Mouse (Mus musculus) liver, embryonic 13.5 days (tissue): ENCODE data around the gene Kcng3. TPM values are rescaled to one million over a fixed set of nuclear protein-coding genes. Genes with fewer than 3 reads are reported as not detected.

Experiments
- ATAC-seq: fragments of 200-750 bp; cut with Nextera tagmentation; 2 replicates; pipeline ENCODE4 v1.8.0; 2017; ENCODE audit warnings: low read depth, mild to moderate bottlenecking, moderate number of reproducible peaks, moderate library complexity
- DNase-seq: peaks from one replicate; pipeline ENCODE4 v3.0.0; 2022
- H3K27ac ChIP-seq: fragments of 300-500 bp; sonication (generic); 2 replicates; pipeline ENCODE4 v1.5.1; 2015; ENCODE audit warnings: moderate library complexity, mild to moderate bottlenecking, inconsistent platforms
- H3K27me3 ChIP-seq: fragments of 300-500 bp; sonication (generic); 2 replicates; pipeline ENCODE4 v1.6.1; 2015; ENCODE audit warnings: mild to moderate bottlenecking, inconsistent platforms
- H3K36me3 ChIP-seq: fragments of 300-500 bp; sonication (generic); 2 replicates; pipeline ENCODE4 v1.6.1; 2015; ENCODE audit warnings: mild to moderate bottlenecking, inconsistent platforms
- H3K4me1 ChIP-seq: fragments of 300-500 bp; sonication (generic); replicated peaks from 2 replicates; pipeline ENCODE4 v1.6.1; 2015; ENCODE audit warnings: inconsistent platforms
- H3K4me2 ChIP-seq: fragments of 300-500 bp; sonication (generic); 2 replicates; pipeline ENCODE4 v1.6.1; 2015; ENCODE audit warnings: inconsistent platforms, mild to moderate bottlenecking, moderate library complexity
- H3K4me3 ChIP-seq: fragments of 300-500 bp; sonication (generic); replicated peaks from 2 replicates; pipeline ENCODE4 v1.5.1; 2015; ENCODE audit warnings: mild to moderate bottlenecking, inconsistent platforms
- H3K9ac ChIP-seq: fragments of 300-500 bp; sonication (generic); 2 replicates; pipeline ENCODE4 v1.6.1; 2015; ENCODE audit warnings: mild to moderate bottlenecking, inconsistent platforms
- H3K9me3 ChIP-seq: fragments of 300-500 bp; sonication (generic); replicated peaks from 2 replicates; pipeline ENCODE4 v1.6.1; 2016; ENCODE audit warnings: inconsistent platforms
- WGBS: fragments of 180-500 bp; shearing (Covaris S2); methylation state at CpG from one replicate; pipeline ENCODE4 v1.1.7; 2015; ENCODE audit not compliant: insufficient replicate concordance; 5-methylcytosine and 5-hydroxymethylcytosine counted together
- polyA plus RNA-seq: library from polyadenylated mRNA; unstranded; fragments of >200 nt; fragmentation: Nextera tagmentation; extraction: Ambion mirVana; gene quantifications from 2 replicates; pipeline ENCODE4 v1.2.1, GENCODE M21; 2015

The Kcng3 gene
- polyA plus RNA-seq, 1 experiment from 2014 or later, result 0.03 TPM

DNA sequence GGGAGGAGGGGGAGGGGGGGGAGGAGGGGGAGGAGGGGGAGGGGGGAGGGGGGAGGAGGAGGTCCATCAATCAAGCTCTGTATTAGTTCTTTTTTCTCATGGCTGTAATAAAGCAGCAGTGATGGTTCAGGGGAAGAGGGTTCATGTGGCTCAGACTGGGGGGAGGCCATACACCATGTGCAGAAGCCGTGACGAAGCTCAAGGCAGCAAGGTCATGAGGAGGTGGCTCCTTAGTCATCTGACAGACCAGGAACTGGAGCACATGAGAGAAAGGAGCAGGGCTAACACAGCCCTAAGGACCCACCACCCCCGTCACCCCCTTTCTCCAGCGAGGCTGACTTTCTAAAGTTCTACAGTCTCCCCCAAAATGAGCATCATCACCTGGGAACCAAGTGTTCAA, 22.2 kb downstream of the Kcng3 start:
- peaks cover 4% of the 10 kb centered on the region; the same call in 1 of the 2 replicates for H3K4me1 ChIP-seq
- H3K9me3 ChIP-seq, result 0 out of 2 replicates have a peak, but pooled peaks cover 4% of the 10 kb centered on the region
- no peak overlapping the region for H3K4me2 ChIP-seq
- ATAC-seq (no peak), DNase-seq (no peak)
- no peak overlapping the region for H3K4me3 ChIP-seq
- H3K36me3 ChIP-seq, result no peaks in the 10 kb centered on the region
- H3K27me3 ChIP-seq, result no peaks in the 10 kb centered on the region
- no peak overlapping the region for H3K9ac ChIP-seq
- 66% methylated on average over 4 of the region's 4 CpGs for WGBS
- no peak overlapping the region for H3K27ac ChIP-seq

GRCm38 (mm10) chr17:83600976-83601375, 30.7 kb downstream of the Kcng3 start:
- Histone ChIP-seq H3K27ac (no peak overlapping the region), H3K9me3 (no peaks in the 10 kb centered on the region), H3K4me2 (no peak overlapping the region), H3K4me1 (no peaks in the 10 kb centered on the region), H3K27me3 (no peaks in the 10 kb centered on the region), H3K4me3 (no peak overlapping the region), H3K36me3 (no peaks in the 10 kb centered on the region), H3K9ac (no peak overlapping the region)
- ATAC-seq (no peak), DNase-seq (no peak)
- WGBS, result 78% methylated on average over 12 of the region's 12 CpGs

DNA sequence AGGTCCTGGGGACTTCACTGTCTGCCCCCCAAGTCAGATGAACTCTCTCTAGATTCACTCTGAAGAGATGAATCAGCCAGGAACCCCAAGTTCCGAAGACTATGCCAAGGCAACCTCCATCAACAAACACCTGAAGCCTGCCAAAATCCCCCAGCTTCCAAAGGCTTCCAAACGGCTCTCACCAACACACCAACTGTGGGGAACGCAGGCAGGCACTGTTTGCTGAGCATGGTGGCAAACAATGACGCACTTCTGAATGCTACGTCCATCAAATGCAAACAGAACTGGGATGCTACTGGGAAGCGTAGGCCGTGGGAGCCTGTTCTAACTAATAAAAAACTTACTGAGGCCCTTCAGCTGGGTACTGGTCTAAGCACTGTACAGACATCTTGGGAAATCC, 35.7 kb downstream of the Kcng3 start:
- no peak for ATAC-seq
- H3K4me1 ChIP-seq, result no peaks in the 10 kb centered on the region
- H3K4me2 ChIP-seq, result no peak overlapping the region
- DNase-seq, result no peak
- no peak overlapping the region for H3K9ac ChIP-seq
- no peaks in the 10 kb centered on the region for H3K36me3 ChIP-seq
- whole genome bisulfite sequencing, result 68% methylated on average over 7 of the region's 7 CpGs
- H3K27me3 ChIP-seq, result no peaks in the 10 kb centered on the region
- no peak overlapping the region for H3K4me3 ChIP-seq
- no peak overlapping the region for H3K27ac ChIP-seq
- no peaks in the 10 kb centered on the region for H3K9me3 ChIP-seq

GRCm38 (mm10) chr17:83594526-83594925, 37.2 kb downstream of the Kcng3 start:
- Histone ChIP-seq H3K36me3 (no peaks in the 10 kb centered on the region), H3K9ac (no peak overlapping the region), H3K9me3 (no peaks in the 10 kb centered on the region), H3K4me2 (no peak overlapping the region), H3K27me3 (no peaks in the 10 kb centered on the region), H3K4me1 (no peaks in the 10 kb centered on the region), H3K4me3 (no peak overlapping the region), H3K27ac (no peak overlapping the region)
- ATAC-seq, result no peak
- DNase-seq, result no peak
- WGBS, result 62% methylated on average over 8 of the region's 8 CpGs

DNA sequence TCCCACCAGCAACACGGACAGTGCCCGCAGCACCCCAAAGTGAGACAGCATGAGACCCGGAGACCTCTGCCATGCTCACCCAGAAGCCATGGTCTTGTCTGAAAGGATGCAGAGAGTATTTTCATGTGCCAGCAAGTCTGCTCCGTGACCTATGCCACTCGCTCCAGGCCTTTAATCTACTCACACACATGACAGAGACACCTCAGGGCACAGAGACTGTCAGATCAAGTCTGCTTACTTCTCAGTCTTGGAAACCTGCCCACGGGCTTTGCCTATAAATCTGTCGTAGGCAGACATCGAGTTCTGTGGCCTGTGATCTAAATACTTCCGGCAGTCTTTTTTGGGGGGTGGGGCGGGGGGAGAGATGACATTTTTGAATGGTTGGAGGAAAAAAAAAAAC, 38.3 kb downstream of the Kcng3 start:
- WGBS, result 67% methylated on average over 10 of the region's 10 CpGs
- no peak for DNase-seq
- no peaks in the 10 kb centered on the region for H3K27me3 ChIP-seq
- H3K9me3 ChIP-seq, result 0 out of 2 replicates have a peak, but pooled peaks cover 4% of the 10 kb centered on the region
- no peak for ATAC-seq
- no peak overlapping the region for H3K9ac ChIP-seq
- no peaks in the 10 kb centered on the region for H3K4me1 ChIP-seq
- no peak overlapping the region for H3K4me2 ChIP-seq
- no peak overlapping the region for H3K27ac ChIP-seq
- H3K36me3 ChIP-seq, result no peaks in the 10 kb centered on the region
- H3K4me3 ChIP-seq, result no peak overlapping the region

GRCm38 (mm10) chr17:83588663-83589341, 42.9 kb downstream of the Kcng3 start:
- Histone ChIP-seq H3K4me2 (no peak overlapping the region), H3K9me3 (peaks cover 4% of the 10 kb centered on the region; the same call in 1 of the 2 replicates), H3K27me3 (no peaks in the 10 kb centered on the region), H3K9ac (no peak overlapping the region), H3K4me1 (peaks cover 4% of the 10 kb centered on the region), H3K27ac (no peak overlapping the region), H3K36me3 (no peaks in the 10 kb centered on the region), H3K4me3 (no peak overlapping the region)
- ATAC-seq (no peak), DNase-seq (no peak)
- WGBS, result 67% methylated on average over 6 of the region's 6 CpGs

DNA sequence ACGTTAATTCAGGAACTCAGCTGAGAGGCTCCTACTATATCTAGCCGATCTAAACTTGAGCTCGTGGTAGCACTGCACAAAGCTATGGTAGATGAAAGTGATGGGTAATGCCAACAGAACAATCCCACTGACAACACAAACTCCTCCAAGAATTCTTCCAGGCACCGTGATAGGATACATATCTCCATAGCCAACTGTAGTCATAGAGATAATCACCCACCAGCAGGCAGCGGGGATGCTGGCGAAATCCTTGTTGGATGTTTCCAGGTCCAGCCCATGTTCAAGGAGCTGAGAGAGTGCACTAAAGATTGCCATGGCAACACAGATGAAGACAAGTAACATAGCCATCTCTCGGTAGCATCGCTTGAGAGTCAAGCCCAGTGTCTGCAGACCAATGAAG, 44.0 kb downstream of the Kcng3 start:
- Histone ChIP-seq H3K4me2 (no peak overlapping the region), H3K9ac (no peak overlapping the region), H3K9me3 (peaks cover 4% of the 10 kb centered on the region; the same call in 1 of the 2 replicates), H3K27ac (no peak overlapping the region), H3K4me1 (peaks cover 13% of the 10 kb centered on the region), H3K36me3 (no peaks in the 10 kb centered on the region), H3K27me3 (no peaks in the 10 kb centered on the region), H3K4me3 (no peak overlapping the region)
- no peak for DNase-seq
- 82% methylated on average over 8 of the region's 8 CpGs for WGBS
- no peak for ATAC-seq

DNA sequence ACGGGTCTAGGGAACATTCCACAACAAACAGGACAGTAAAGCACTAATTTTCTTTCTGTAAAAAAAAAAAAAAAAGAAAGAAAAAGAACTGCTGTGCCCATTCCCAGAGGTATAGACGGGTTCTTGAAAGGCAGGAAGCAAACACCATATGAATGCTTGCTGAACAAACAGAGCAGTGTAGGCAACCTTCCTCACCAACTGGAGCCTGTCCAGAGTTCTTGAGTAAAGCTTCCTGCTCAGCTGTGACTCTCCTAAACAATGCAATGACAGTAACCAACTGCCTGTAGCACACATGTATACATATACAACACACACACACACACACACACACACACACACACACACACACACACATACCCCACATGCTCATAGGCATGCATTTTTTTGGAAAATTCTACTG, 49.1 kb downstream of the Kcng3 start:
- Histone ChIP-seq H3K36me3 (no peaks in the 10 kb centered on the region), H3K4me3 (no peak overlapping the region), H3K9me3 (no peaks in the 10 kb centered on the region; the same call in 1 of the 2 replicates), H3K4me1 (peaks cover 13% of the 10 kb centered on the region), H3K4me2 (no peak overlapping the region), H3K27me3 (no peaks in the 10 kb centered on the region), H3K9ac (no peak overlapping the region), H3K27ac (no peak overlapping the region)
- ATAC-seq (no peak), DNase-seq (no peak)
- 46% methylated on average over 2 of the region's 2 CpGs for WGBS

DNA sequence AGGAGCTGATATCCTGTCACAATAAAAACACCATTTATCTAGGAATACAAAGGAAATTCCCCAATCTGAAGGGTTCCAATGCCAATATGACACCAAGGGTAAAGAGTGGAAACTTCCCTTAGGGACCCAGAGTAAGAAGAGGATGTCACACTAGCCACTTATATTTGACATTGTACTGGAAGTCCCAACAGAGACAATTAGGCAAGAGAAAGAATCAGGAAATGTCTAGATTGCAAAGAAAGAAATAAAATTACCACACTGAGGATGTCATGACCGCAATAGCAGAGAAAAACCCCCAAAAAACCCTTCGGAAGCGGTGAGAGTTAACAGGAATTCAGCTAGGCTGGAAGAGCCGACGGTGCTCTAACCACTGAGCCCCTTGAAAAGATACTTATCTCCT, 51.0 kb downstream of the Kcng3 start:
- H3K27ac ChIP-seq, result no peak overlapping the region
- ATAC-seq, result no peak
- WGBS, result 76% methylated on average over 5 of the region's 5 CpGs

DNA sequence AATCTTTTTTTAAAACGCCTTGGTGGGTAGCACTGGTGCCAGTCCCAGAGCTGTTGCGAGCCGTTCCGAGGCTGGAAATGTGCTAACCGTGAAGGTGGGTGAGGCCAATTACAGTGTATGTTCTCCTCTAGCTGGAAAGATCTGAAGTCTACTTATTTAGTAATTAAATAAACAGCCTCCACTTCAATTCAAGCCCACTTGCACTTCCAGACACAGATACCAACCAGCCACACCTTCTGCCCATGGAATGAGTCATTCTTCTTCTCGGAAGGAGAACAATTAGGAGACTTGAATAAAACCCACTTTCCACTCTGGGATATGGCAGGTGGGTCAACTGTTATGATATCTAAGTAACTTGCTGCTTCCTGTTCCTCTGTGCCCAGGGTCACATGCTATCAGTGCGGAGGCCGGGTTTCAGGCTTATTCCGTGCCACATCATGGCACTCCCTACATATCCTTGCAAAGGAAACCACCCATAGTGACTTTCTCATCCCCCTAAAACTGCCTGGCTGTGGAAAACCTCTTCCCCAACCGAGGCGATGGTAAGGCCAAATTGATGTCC, 54.8 kb downstream of the Kcng3 start:
- no peak overlapping the region for H3K4me3 ChIP-seq
- DNase-seq, result no peak
- no peak for ATAC-seq
- H3K9ac ChIP-seq, result no peak overlapping the region
- no peaks in the 10 kb centered on the region for H3K9me3 ChIP-seq
- H3K4me2 ChIP-seq, result no peak overlapping the region
- no peaks in the 10 kb centered on the region for H3K4me1 ChIP-seq
- 73% methylated on average over 11 of the region's 11 CpGs for whole genome bisulfite sequencing
- H3K27me3 ChIP-seq, result no peaks in the 10 kb centered on the region
- H3K36me3 ChIP-seq, result no peaks in the 10 kb centered on the region
- H3K27ac ChIP-seq, result no peak overlapping the region

More for the DNA sequence above, 51.0 kb downstream of the Kcng3 start:
- no peak overlapping the region for H3K9ac ChIP-seq
- H3K4me2 ChIP-seq, result no peak overlapping the region
- no peaks in the 10 kb centered on the region for H3K36me3 ChIP-seq
- no peak overlapping the region for H3K4me3 ChIP-seq
- H3K4me1 ChIP-seq, result peaks cover 13% of the 10 kb centered on the region
- no peak for DNase-seq
- H3K27me3 ChIP-seq, result no peaks in the 10 kb centered on the region
- H3K9me3 ChIP-seq, result no peaks in the 10 kb centered on the region; the same call in 1 of the 2 replicates

- H3K36me3 ChIP-seq, result no peaks in the 10 kb centered on the region
- no peak overlapping the region for H3K27ac ChIP-seq
- 78% methylated on average over 8 of the region's 8 CpGs for WGBS
- H3K9me3 ChIP-seq, result no peaks in the 10 kb centered on the region
- no peaks in the 10 kb centered on the region for H3K4me1 ChIP-seq
- H3K9ac ChIP-seq, result no peak overlapping the region
- ATAC-seq (no peak), DNase-seq (no peak)
- H3K4me2 ChIP-seq, result no peak overlapping the region
- no peaks in the 10 kb centered on the region for H3K27me3 ChIP-seq
- H3K4me3 ChIP-seq, result no peak overlapping the region
Observed at GRCm38 (mm10) chr17:83574615-83575014, 57.1 kb downstream of the Kcng3 start.

DNA sequence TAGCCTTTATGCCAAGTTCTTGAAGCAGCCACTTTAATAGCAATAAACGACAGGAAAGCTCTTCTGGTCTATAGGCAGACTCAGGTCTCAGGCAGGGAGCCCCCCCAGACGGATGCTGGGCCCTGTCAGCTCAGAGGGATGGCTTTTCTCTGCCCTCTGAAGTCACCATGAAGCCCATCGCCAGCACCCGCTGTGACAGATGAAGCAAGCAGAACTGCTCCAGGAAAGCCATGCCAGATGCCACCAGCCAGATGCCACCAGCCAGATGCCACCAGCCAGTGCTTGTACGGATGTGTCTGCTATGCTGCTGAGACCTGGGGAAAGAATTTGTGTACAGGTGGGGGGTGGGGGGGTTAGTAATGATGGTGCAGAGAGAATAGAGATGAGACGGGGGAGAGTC, 58.6 kb downstream of the Kcng3 start:
- Histone ChIP-seq H3K36me3 (no peaks in the 10 kb centered on the region), H3K4me3 (no peak overlapping the region), H3K9ac (no peak overlapping the region), H3K4me2 (no peak overlapping the region), H3K27ac (no peak overlapping the region), H3K9me3 (no peaks in the 10 kb centered on the region), H3K4me1 (no peaks in the 10 kb centered on the region), H3K27me3 (no peaks in the 10 kb centered on the region)
- ATAC-seq (no peak), DNase-seq (no peak)
- WGBS, result 64% methylated on average over 6 of the region's 6 CpGs
